8 mouse cellular contexts compared by ENCODE assay signal in the genomic region with DNA sequence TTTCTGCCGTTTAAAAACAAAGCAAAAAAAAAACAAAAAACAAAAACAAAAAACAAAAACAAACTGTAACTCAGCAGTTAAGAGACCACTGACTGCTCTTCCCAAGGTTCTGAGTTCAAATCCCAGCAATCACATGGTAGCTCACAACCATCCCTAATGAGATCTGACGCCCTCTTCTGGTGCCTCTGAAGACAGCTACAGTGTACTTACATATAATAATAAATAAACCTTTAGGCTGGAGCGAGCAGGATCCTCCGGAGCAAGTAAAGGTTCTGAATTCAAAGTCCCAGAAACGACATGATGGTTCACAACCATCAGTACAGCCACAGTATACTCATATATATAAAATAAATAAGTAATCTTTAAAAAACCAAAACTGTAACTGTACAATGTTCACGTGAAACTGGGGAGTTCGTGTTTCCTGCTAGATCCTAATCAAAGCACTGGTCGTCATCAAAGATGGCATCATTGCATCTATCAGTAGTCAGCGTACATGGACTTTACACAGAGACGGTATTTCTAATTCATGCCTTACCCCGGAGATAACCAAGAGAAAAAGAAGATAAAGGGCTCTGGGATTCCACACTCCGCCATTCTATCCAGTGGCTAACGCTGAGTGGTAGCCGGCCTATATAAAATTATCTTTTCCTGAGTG. TPM values are rescaled to one million over a fixed set of nuclear protein-coding genes. Genes with fewer than 3 reads are reported as not detected.
DNase-seq lines count a peak whose midpoint lies in the region; ATAC-seq lines count a peak whose summit lies in the region.

No protein-coding gene starts in this region.

- H3K27me3 ChIP-seq in heart, embryonic 12.5 days (replicated peaks), result no peaks in the 10 kb centered on the region
- H3K27me3 ChIP-seq in embryonic facial prominence, embryonic 15.5 days, result no peaks in the 10 kb centered on the region
- H3K27me3 ChIP-seq in liver, embryonic 12.5 days (replicated peaks), result no peaks in the 10 kb centered on the region

- WGBS in heart, embryonic 12.5 days, result 27% methylated on average over 14 of the region's 14 CpGs
- WGBS in embryonic facial prominence, embryonic 15.5 days, result 22% methylated on average over 14 of the region's 14 CpGs
- WGBS in liver, embryonic 12.5 days (ENCODE audit: insufficient replicate concordance), result 17% methylated on average over 14 of the region's 14 CpGs

- no peak for DNase-seq in heart, adult 11 months
- peak; percentile 57 for DNase-seq in CD4-positive helper T cell, adult 2 months (ENCODE audit: low read depth, low spot score)
- no peak for DNase-seq in adrenal gland, adult 2 months
- DNase-seq in adrenal gland, postnatal 4 days (ENCODE audit: low spot score in 2 of 2), result no peak
- DNase-seq in cerebellum, postnatal 4 days (ENCODE audit: low spot score in 2 of 2), result no peak

- peak overlapping the region; percentile 97 for H3K4me3 ChIP-seq in heart, embryonic 12.5 days
- H3K4me3 ChIP-seq in embryonic facial prominence, embryonic 15.5 days (replicated peaks), result peak overlapping the region; percentile 93
- peak overlapping the region; percentile 81 for H3K4me3 ChIP-seq in liver, embryonic 12.5 days

- peak overlapping the region; percentile 92 for H3K9ac ChIP-seq in heart, embryonic 12.5 days
- H3K9ac ChIP-seq in embryonic facial prominence, embryonic 15.5 days, result peak overlapping the region; percentile 68
- H3K9ac ChIP-seq in liver, embryonic 12.5 days, result peak overlapping the region; percentile 79

- peak overlapping the region; percentile 97 for H3K4me2 ChIP-seq in heart, embryonic 12.5 days
- peak overlapping the region; percentile 73 for H3K4me2 ChIP-seq in embryonic facial prominence, embryonic 15.5 days (replicated peaks)
- H3K4me2 ChIP-seq in liver, embryonic 12.5 days, result peak overlapping the region; percentile 88

- peak overlapping the region; percentile 76 for H3K27ac ChIP-seq in heart, embryonic 12.5 days (ENCODE audit: poor library complexity, severe bottlenecking)
- H3K27ac ChIP-seq in embryonic facial prominence, embryonic 15.5 days (replicated peaks), result peak overlapping the region; percentile 85
- peak overlapping the region; percentile 76 for H3K27ac ChIP-seq in liver, embryonic 12.5 days

- peak; percentile 15 for ATAC-seq in heart, embryonic 12.5 days (ENCODE audit: insufficient number of reproducible peaks, low FRiP score)
- ATAC-seq in embryonic facial prominence, embryonic 15.5 days (ENCODE audit: insufficient number of reproducible peaks, low FRiP score, low TSS enrichment, low read depth), result 0 out of 2 replicates have a peak, but pooled peaks have one; percentile 3
- ATAC-seq in liver, embryonic 12.5 days, result no peak; the same call in 1 of the 2 replicates

- H3K36me3 ChIP-seq in heart, embryonic 12.5 days, result peaks cover 60% of the 10 kb centered on the region
- H3K36me3 ChIP-seq in embryonic facial prominence, embryonic 15.5 days, result peaks cover 43% of the 10 kb centered on the region
- H3K36me3 ChIP-seq in liver, embryonic 12.5 days, result peaks cover 69% of the 10 kb centered on the region

- no peaks in the 10 kb centered on the region for H3K9me3 ChIP-seq in heart, embryonic 12.5 days (replicated peaks)
- no peaks in the 10 kb centered on the region for H3K9me3 ChIP-seq in embryonic facial prominence, embryonic 15.5 days (replicated peaks)
- H3K9me3 ChIP-seq in liver, embryonic 12.5 days (replicated peaks), result no peaks in the 10 kb centered on the region

- peaks cover 7% of the 10 kb centered on the region for H3K4me1 ChIP-seq in heart, embryonic 12.5 days (replicated peaks)
- peaks cover 20% of the 10 kb centered on the region for H3K4me1 ChIP-seq in embryonic facial prominence, embryonic 15.5 days
- peaks cover 22% of the 10 kb centered on the region for H3K4me1 ChIP-seq in liver, embryonic 12.5 days

RNA-seq across cellular contexts. Expression of a gene that starts 0.7 kb away (rescaled TPM):
- polyA plus RNA-seq in heart, embryonic 12.5 days (2016; fragmentation: Nextera tagmentation; extraction: Ambion mirVana), result 27.2 and 28.0 TPM in 2 replicates
- polyA plus RNA-seq in embryonic facial prominence, embryonic 15.5 days (2015; fragmentation: Nextera tagmentation; extraction: Ambion mirVana), result 17.4 and 20.1 TPM in 2 replicates
- 23.9 and 24.2 TPM in 2 replicates for polyA plus RNA-seq in liver, embryonic 12.5 days (2016; fragmentation: Nextera tagmentation; extraction: Ambion mirVana)
- 10 to 100 TPM; 15.8 to 16.6 TPM for total RNA-seq in adrenal gland, adult 2 months (2021)
- 8.6 and 9.2 TPM in 2 replicates for polyA plus RNA-seq in adrenal gland, adult 2 months (2012; rRNA removed)
- 10 to 100 TPM; 26.0 to 30.0 TPM for total RNA-seq in adrenal gland, postnatal 4 days (2021)

RNA-seq across cellular contexts. Expression of a gene that starts 0.8 kb away (rescaled TPM):
- 20.9 and 22.1 TPM in 2 replicates for polyA plus RNA-seq in heart, embryonic 12.5 days (2016; fragmentation: Nextera tagmentation; extraction: Ambion mirVana)
- 25.9 and 30.4 TPM in 2 replicates for polyA plus RNA-seq in embryonic facial prominence, embryonic 15.5 days (2015; fragmentation: Nextera tagmentation; extraction: Ambion mirVana)
- polyA plus RNA-seq in liver, embryonic 12.5 days (2016; fragmentation: Nextera tagmentation; extraction: Ambion mirVana), result 22.6 and 22.7 TPM in 2 replicates
- 10 to 100 TPM; 15.5 to 15.9 TPM for total RNA-seq in adrenal gland, adult 2 months (2021)
- polyA plus RNA-seq in adrenal gland, adult 2 months (2012; rRNA removed), result 4.9 and 5.6 TPM in 2 replicates
- total RNA-seq in adrenal gland, postnatal 4 days (2021), result 10 to 100 TPM; 21.5 to 23.8 TPM

RNA-seq across cellular contexts. Expression of a gene that starts 16.0 kb away (rescaled TPM):
- 0.22 TPM in 1 of 2 replicates, not detected in the other for polyA plus RNA-seq in heart, embryonic 12.5 days (2016; fragmentation: Nextera tagmentation; extraction: Ambion mirVana)
- polyA plus RNA-seq in embryonic facial prominence, embryonic 15.5 days (2015; fragmentation: Nextera tagmentation; extraction: Ambion mirVana), result 3.3 and 6.2 TPM in 2 replicates
- not detected in 2 replicates for polyA plus RNA-seq in liver, embryonic 12.5 days (2016; fragmentation: Nextera tagmentation; extraction: Ambion mirVana)
- total RNA-seq in adrenal gland, adult 2 months (2021), result under 1 TPM in 1 of 2 experiments, not detected in 1; 0.20 TPM
- polyA plus RNA-seq in adrenal gland, adult 2 months (2012; rRNA removed), result 0.09 TPM in 1 of 2 replicates, not detected in the other
- under 1 TPM; 0.31 to 0.42 TPM for total RNA-seq in adrenal gland, postnatal 4 days (2021)
